Mouse (Mus musculus) left cerebral cortex, adult 2 months (tissue): ENCODE results near the gene Brinp2. TPM values are rescaled to one million over a fixed set of nuclear protein-coding genes. Genes with fewer than 3 reads are reported as not detected.

Source experiments
- DNase-seq, 2 experiments: peaks; one replicate each; pipeline ENCODE4 v3.0.0; 2021 to 2022; ENCODE audit warnings: low spot score in 2 of 2, mixed read lengths in 1 of 2; ENCODE audit errors: extremely low spot score in 1 of 2
- H3K27ac ChIP-seq: fragments of 200-600 bp; 2 replicates; pipeline ENCODE4 v1.8.1; 2022
- H3K4me3 ChIP-seq: fragments of 200-600 bp; 2 replicates; pipeline ENCODE4 v1.8.1; 2022
- CTCF ChIP-seq: fragments of 200-600 bp; IDR thresholded peaks from 2 replicates; pipeline ENCODE4 v1.8.1; 2022; ENCODE audit warnings: antibody characterized with exemption, mild to moderate bottlenecking, moderate library complexity
- intact Hi-C: fragments of 180-260 bp; cut with DNase I; formaldehyde crosslinking; loops from one replicate; pipeline ENCODE4 v1.15.1; 2025
- total RNA-seq, 2 experiments: library from RNA; stranded (reverse); gene quantifications; 2 replicates each; pipeline ENCODE4 v1.2.3; 2021

Brinp2 gene
- total RNA-seq, 2 experiments from 2014 or later, result 112 to 117 TPM

- H3K4me3 ChIP-seq, result no peak overlapping the region
- TF ChIP-seq CTCF, result no peak
- intact Hi-C loops, result no loop called here
- no peak for DNase-seq
- no peak overlapping the region for H3K27ac ChIP-seq
Observed at GRCm38 (mm10) chr1:158285198-158285597, 70.9 kb downstream of the Brinp2 start.

GRCm38 (mm10) chr1:158283869-158284268 lies 72.3 kb downstream of the Brinp2 start:
- intact Hi-C loops, result no loop called here
- Histone ChIP-seq H3K27ac (no peak overlapping the region), H3K4me3 (no peak overlapping the region)
- TF ChIP-seq CTCF, result no peak
- DNase-seq, result no peak

- no peak for TF ChIP-seq CTCF
Observed at GRCm38 (mm10) chr1:158272058-158272457, 84.1 kb downstream of the Brinp2 start.

GRCm38 (mm10) chr1:158267020-158267571 lies 89.0 kb downstream of the Brinp2 start:
- Histone ChIP-seq H3K27ac (no peak overlapping the region), H3K4me3 (no peak overlapping the region)
- peak; percentile 55 to 63 for DNase-seq
- peak; percentile 36 for TF ChIP-seq CTCF
- intact Hi-C loops, result loop anchor here (2.0 to 5.0 kb wide), 3 partner anchors 385 to 712 kb away; no protein-coding TSS in a partner anchor

More at GRCm38 (mm10) chr1:158272058-158272457, 84.1 kb downstream of the Brinp2 start:
- Histone ChIP-seq H3K4me3 (no peak overlapping the region), H3K27ac (no peak overlapping the region)
- intact Hi-C loops, result no loop called here
- no peak for DNase-seq

- Histone ChIP-seq H3K27ac (no peak overlapping the region), H3K4me3 (no peak overlapping the region)
- intact Hi-C loops, result loop anchor here (2.0 to 5.0 kb wide), 3 partner anchors 386 to 712 kb away; no protein-coding TSS in a partner anchor
- no peak for TF ChIP-seq CTCF
- no peak for DNase-seq
Observed at GRCm38 (mm10) chr1:158266293-158267019, 89.7 kb downstream of the Brinp2 start.

- TF ChIP-seq CTCF, result no peak
- no peak overlapping the region for H3K27ac ChIP-seq
- no peak for DNase-seq
- intact Hi-C loops, result loop anchor here (5.0 kb wide), 1 partner anchor 517 kb away; no protein-coding TSS in a partner anchor
- H3K4me3 ChIP-seq, result no peak overlapping the region
Observed at GRCm38 (mm10) chr1:158259516-158260235, 96.5 kb downstream of the Brinp2 start.

GRCm38 (mm10) chr1:158258685-158259292 lies 97.3 kb downstream of the Brinp2 start:
- DNase-seq, result no peak
- no peak overlapping the region for H3K27ac ChIP-seq
- no peak overlapping the region for H3K4me3 ChIP-seq
- no peak for TF ChIP-seq CTCF
- intact Hi-C loops, result loop anchor here (5.0 kb wide), 1 partner anchor 516 kb away; no protein-coding TSS in a partner anchor

GRCm38 (mm10) chr1:158255912-158256680 lies 100.0 kb downstream of the Brinp2 start:
- Histone ChIP-seq H3K27ac (0 out of 2 replicates have a peak overlapping the region, but pooled peaks have one; percentile 28), H3K4me3 (no peak overlapping the region)
- no peak for TF ChIP-seq CTCF
- intact Hi-C loops, result loop anchor here (2.0 to 5.0 kb wide), 2 partner anchors 514 to 699 kb away; no protein-coding TSS in a partner anchor
- no peak for DNase-seq

- intact Hi-C loops, result no loop called here
- no peak for DNase-seq
- Histone ChIP-seq H3K4me3 (no peak overlapping the region), H3K27ac (no peak overlapping the region)
- no peak for TF ChIP-seq CTCF
Observed at GRCm38 (mm10) chr1:158252682-158253222, 103.4 kb downstream of the Brinp2 start.

GRCm38 (mm10) chr1:158248266-158248665 lies 107.9 kb downstream of the Brinp2 start:
- DNase-seq, result no peak
- Histone ChIP-seq H3K4me3 (no peak overlapping the region), H3K27ac (no peak overlapping the region)
- intact Hi-C loops, result loop anchor here (10.0 kb wide), 1 partner anchor 193 kb away; no protein-coding TSS in a partner anchor
- TF ChIP-seq CTCF, result no peak
